Mouse (Mus musculus) hindbrain, embryonic 14.5 days (tissue): ENCODE data around the gene Fnbp1l. TPM values are rescaled to one million over a fixed set of nuclear protein-coding genes. Genes with fewer than 3 reads are reported as not detected.

Experiments used
- ATAC-seq: fragments of 200-750 bp; cut with Nextera tagmentation; 2 replicates; pipeline ENCODE4 v1.8.0; 2017; ENCODE audit warnings: moderate number of reproducible peaks, mild to moderate bottlenecking, moderate TSS enrichment, moderate library complexity; ENCODE audit not compliant: low FRiP score
- DNase-seq: peaks from one replicate; pipeline ENCODE4 v3.0.0-alpha.2; 2015; ENCODE audit warnings: low spot score
- H3K27ac ChIP-seq: fragments of 300-500 bp; sonication (generic); 2 replicates; pipeline ENCODE4 v1.5.1; 2014; ENCODE audit warnings: mild to moderate bottlenecking, moderate library complexity
- H3K27me3 ChIP-seq: fragments of 300-500 bp; sonication (generic); 2 replicates; pipeline ENCODE4 v1.6.1; 2014; ENCODE audit warnings: mild to moderate bottlenecking, low read length, mixed read lengths; ENCODE audit not compliant: control insufficient read depth, insufficient read depth
- H3K36me3 ChIP-seq: fragments of 300-500 bp; sonication (generic); replicated peaks from 2 replicates; pipeline ENCODE4 v1.6.1; 2014; ENCODE audit not compliant: control insufficient read depth, insufficient read depth
- H3K4me1 ChIP-seq: fragments of 300-500 bp; sonication (generic); replicated peaks from 2 replicates; pipeline ENCODE4 v1.6.1; 2014; ENCODE audit warnings: antibody characterized with exemption, low read length, mixed read lengths; ENCODE audit not compliant: control insufficient read depth, insufficient read depth
- H3K4me2 ChIP-seq: fragments of 300-500 bp; sonication (generic); replicated peaks from 2 replicates; pipeline ENCODE4 v1.6.1; 2014; ENCODE audit warnings: mild to moderate bottlenecking, moderate library complexity
- H3K4me3 ChIP-seq: fragments of 300-500 bp; sonication (generic); replicated peaks from 2 replicates; pipeline ENCODE4 v1.5.1; 2014; ENCODE audit warnings: mild to moderate bottlenecking, low read length
- H3K9ac ChIP-seq: fragments of 300-500 bp; sonication (generic); 2 replicates; pipeline ENCODE4 v1.6.1; 2014
- H3K9me3 ChIP-seq: fragments of 300-500 bp; sonication (generic); 2 replicates; pipeline ENCODE4 v1.6.1; 2016; ENCODE audit warnings: low read length; ENCODE audit not compliant: control insufficient read depth
- WGBS: fragments of 180-500 bp; shearing (Covaris S2); extraction: QIAGEN DNeasy Blood & Tissue Kit; methylation state at CpG from one replicate; pipeline ENCODE4 v1.1.7; 2014; 5-methylcytosine and 5-hydroxymethylcytosine counted together
- polyA plus RNA-seq: library from polyadenylated mRNA; unstranded; fragments of >200 nt; fragmentation: Nextera tagmentation; extraction: Ambion mirVana; gene quantifications from 2 replicates; pipeline ENCODE4 v1.2.1, GENCODE M21; 2014

Fnbp1l gene
- polyA plus RNA-seq, 1 experiment from 2014 or later = 209 TPM

DNA sequence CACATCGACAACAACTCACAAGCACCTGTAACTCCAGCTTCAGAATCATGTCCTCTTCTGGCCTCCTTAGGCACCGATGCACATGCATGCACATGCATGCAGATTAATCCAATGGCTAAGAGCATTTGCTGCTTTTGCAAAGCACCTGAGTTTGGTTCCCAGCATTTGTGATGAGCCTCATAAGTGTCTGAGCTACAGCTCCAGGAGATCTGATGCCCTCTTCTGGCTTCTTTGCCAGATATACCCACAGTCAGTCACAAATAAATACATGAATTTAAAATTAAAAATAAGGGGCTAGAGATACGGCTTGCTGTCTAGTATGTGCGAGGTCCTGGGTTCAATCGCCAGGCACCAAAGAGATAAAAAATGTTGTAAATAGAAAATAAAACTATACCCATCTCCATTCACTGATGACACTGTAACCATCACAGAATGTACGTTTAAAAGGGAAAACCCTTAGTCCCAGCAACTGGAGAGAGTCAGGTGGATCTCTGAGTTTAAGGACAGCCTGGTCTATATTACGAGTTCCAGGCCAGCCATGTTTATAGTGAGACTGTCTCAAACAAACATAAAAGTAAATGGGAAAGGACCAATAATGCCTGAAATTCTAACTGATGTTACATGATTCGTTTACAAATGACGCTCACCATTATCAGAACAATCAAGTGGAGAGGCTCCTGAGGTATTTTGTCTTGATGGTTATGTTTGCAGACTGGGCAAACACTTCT lies 1.7 kb downstream of the Fnbp1l start:
- H3K9me3 ChIP-seq = no peaks in the 10 kb centered on the region
- no peaks in the 10 kb centered on the region for H3K27me3 ChIP-seq
- ATAC-seq = no peak
- H3K27ac ChIP-seq = peak overlapping the region; percentile 99
- H3K4me1 ChIP-seq = peaks cover 50% of the 10 kb centered on the region
- H3K9ac ChIP-seq = peak overlapping the region; percentile 100
- H3K4me3 ChIP-seq = peak overlapping the region; percentile 99
- 38% methylated on average over 9 of the region's 9 CpGs for WGBS
- H3K4me2 ChIP-seq = peak overlapping the region; percentile 72
- no peaks in the 10 kb centered on the region for H3K36me3 ChIP-seq
- peak; percentile 53 for DNase-seq

- no peak overlapping the region for H3K4me2 ChIP-seq
- H3K9ac ChIP-seq = no peak overlapping the region
- WGBS = 77% methylated on average over 6 of the region's 6 CpGs
- H3K9me3 ChIP-seq = no peaks in the 10 kb centered on the region
- H3K36me3 ChIP-seq = no peaks in the 10 kb centered on the region
- ATAC-seq (no peak), DNase-seq (no peak)
- peaks cover 46% of the 10 kb centered on the region for H3K4me1 ChIP-seq
- H3K4me3 ChIP-seq = no peak overlapping the region
- H3K27me3 ChIP-seq = no peaks in the 10 kb centered on the region
- no peak overlapping the region for H3K27ac ChIP-seq
Observed at GRCm38 (mm10) chr3:122612537-122612936, 7.0 kb downstream of the Fnbp1l start.

DNA sequence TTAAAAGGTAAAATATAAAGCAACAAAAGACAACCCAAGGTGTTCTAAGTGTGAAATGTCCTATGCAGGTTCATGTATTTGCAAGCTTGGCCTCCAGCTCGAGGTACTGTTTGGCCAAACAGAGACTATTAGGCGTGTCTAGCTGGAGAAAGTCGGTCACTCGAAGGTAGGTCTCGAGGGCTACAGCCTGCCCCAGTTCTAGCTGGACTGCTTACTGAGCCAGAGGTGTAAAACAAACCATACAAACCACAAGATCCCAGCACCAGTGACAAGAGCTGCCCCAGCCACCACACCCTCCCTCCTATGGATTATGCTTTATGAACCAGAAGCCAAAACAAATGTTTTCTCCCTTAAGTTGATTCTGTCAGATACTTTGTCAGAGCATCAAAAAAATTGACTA lies 7.8 kb downstream of the Fnbp1l start:
- peaks cover 38% of the 10 kb centered on the region for H3K4me1 ChIP-seq
- H3K4me3 ChIP-seq = no peak overlapping the region
- no peak for ATAC-seq
- DNase-seq = no peak
- H3K9ac ChIP-seq = no peak overlapping the region
- H3K27me3 ChIP-seq = no peaks in the 10 kb centered on the region
- no peaks in the 10 kb centered on the region for H3K9me3 ChIP-seq
- H3K27ac ChIP-seq = no peak overlapping the region
- no peak overlapping the region for H3K4me2 ChIP-seq
- WGBS = 87% methylated on average over 5 of the region's 5 CpGs
- H3K36me3 ChIP-seq = no peaks in the 10 kb centered on the region

DNA sequence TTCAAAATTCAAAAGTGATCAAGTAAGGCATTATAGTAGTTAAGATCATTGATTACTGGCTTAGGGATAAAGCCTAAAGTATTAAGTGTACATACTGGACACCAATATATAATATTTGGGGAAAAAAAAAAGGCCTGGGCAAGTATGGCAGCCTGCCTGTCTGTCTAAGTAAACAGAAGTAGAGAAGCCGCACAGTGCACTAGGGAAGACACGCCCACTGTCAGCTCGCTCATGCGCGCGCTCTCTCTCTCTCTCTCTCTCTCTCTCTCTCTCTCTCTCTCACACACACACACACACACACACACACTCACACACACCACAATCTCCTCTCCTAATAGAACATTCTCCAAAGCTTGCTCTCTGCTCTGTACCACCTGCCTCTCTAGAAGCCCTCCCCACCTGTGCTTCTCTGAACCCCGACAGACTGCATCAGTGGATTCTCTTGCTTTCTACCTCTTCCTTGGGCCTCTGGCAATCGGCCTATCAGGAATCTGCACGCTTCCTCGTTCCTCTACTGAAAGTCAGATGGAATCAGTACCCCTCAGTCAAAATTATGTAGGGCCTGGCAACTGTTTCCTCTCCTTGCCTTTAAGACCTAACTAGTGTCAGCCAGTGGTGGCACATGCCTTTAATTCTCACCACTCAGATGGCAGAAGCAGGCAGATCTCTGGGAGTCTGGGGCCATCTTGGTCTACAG lies 13.3 kb downstream of the Fnbp1l start:
- DNase-seq (no peak), ATAC-seq (no peak)
- Histone ChIP-seq H3K4me3 (no peak overlapping the region), H3K27me3 (no peaks in the 10 kb centered on the region), H3K4me1 (no peaks in the 10 kb centered on the region; the same call in 1 of the 2 replicates), H3K4me2 (no peak overlapping the region), H3K36me3 (no peaks in the 10 kb centered on the region), H3K9me3 (no peaks in the 10 kb centered on the region), H3K27ac (no peak overlapping the region), H3K9ac (no peak overlapping the region)
- 80% methylated on average over 10 of the region's 10 CpGs for WGBS

- 74% methylated on average over 4 of the region's 4 CpGs for WGBS
Observed at GRCm38 (mm10) chr3:122603229-122603628, 16.3 kb downstream of the Fnbp1l start.

DNA sequence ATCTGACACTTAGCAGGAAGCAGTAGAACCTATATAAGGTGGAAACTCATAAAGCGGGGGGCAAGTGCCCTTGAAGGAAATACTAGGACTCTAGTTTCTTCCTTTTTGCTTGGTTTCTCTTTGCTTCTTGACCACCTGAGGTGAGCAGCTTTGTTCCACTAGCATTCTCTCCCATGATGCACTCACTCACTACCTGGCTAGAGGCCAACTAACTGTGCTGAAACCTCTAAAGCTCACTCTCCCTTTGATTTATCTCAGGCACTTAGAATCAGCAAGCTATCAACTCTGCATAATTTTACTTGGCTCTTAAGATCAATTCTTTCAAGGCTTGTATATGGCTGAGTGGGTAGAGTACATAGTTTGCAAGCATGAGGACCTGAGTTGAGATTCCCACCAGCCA lies 17.1 kb downstream of the Fnbp1l start:
- Histone ChIP-seq H3K4me2 (no peak overlapping the region), H3K27ac (no peak overlapping the region), H3K9ac (no peak overlapping the region), H3K4me1 (peaks cover 10% of the 10 kb centered on the region), H3K4me3 (no peak overlapping the region), H3K9me3 (no peaks in the 10 kb centered on the region), H3K36me3 (no peaks in the 10 kb centered on the region), H3K27me3 (no peaks in the 10 kb centered on the region)
- DNase-seq (no peak), ATAC-seq (peak; percentile 28; the same call in 1 of the 2 replicates)
- 82% methylated on average over 1 of the region's 1 CpGs for WGBS

More at GRCm38 (mm10) chr3:122603229-122603628, 16.3 kb downstream of the Fnbp1l start:
- H3K36me3 ChIP-seq = no peaks in the 10 kb centered on the region
- H3K9me3 ChIP-seq = no peaks in the 10 kb centered on the region
- ATAC-seq (no peak), DNase-seq (no peak)
- H3K4me1 ChIP-seq = peaks cover 10% of the 10 kb centered on the region
- no peak overlapping the region for H3K4me2 ChIP-seq
- no peak overlapping the region for H3K27ac ChIP-seq
- H3K4me3 ChIP-seq = no peak overlapping the region
- H3K9ac ChIP-seq = no peak overlapping the region
- no peaks in the 10 kb centered on the region for H3K27me3 ChIP-seq

GRCm38 (mm10) chr3:122599291-122599690 lies 20.2 kb downstream of the Fnbp1l start:
- 89% methylated on average over 4 of the region's 4 CpGs for WGBS
- ATAC-seq = no peak

GRCm38 (mm10) chr3:122590804-122591203 lies 28.7 kb downstream of the Fnbp1l start:
- DNase-seq (no peak), ATAC-seq (no peak)
- H3K9ac ChIP-seq = no peak overlapping the region
- no peaks in the 10 kb centered on the region for H3K27me3 ChIP-seq
- H3K36me3 ChIP-seq = peaks cover 25% of the 10 kb centered on the region
- WGBS = 90% methylated on average over 5 of the region's 5 CpGs
- H3K4me1 ChIP-seq = peaks cover 10% of the 10 kb centered on the region; the same call in 1 of the 2 replicates
- H3K27ac ChIP-seq = no peak overlapping the region
- no peak overlapping the region for H3K4me2 ChIP-seq
- no peaks in the 10 kb centered on the region for H3K9me3 ChIP-seq
- H3K4me3 ChIP-seq = no peak overlapping the region

More at GRCm38 (mm10) chr3:122599291-122599690, 20.2 kb downstream of the Fnbp1l start:
- H3K4me3 ChIP-seq = no peak overlapping the region
- DNase-seq = no peak
- no peaks in the 10 kb centered on the region for H3K36me3 ChIP-seq
- H3K4me2 ChIP-seq = no peak overlapping the region
- H3K4me1 ChIP-seq = peaks cover 10% of the 10 kb centered on the region
- H3K27me3 ChIP-seq = no peaks in the 10 kb centered on the region
- H3K9ac ChIP-seq = no peak overlapping the region
- H3K27ac ChIP-seq = no peak overlapping the region
- H3K9me3 ChIP-seq = no peaks in the 10 kb centered on the region

DNA sequence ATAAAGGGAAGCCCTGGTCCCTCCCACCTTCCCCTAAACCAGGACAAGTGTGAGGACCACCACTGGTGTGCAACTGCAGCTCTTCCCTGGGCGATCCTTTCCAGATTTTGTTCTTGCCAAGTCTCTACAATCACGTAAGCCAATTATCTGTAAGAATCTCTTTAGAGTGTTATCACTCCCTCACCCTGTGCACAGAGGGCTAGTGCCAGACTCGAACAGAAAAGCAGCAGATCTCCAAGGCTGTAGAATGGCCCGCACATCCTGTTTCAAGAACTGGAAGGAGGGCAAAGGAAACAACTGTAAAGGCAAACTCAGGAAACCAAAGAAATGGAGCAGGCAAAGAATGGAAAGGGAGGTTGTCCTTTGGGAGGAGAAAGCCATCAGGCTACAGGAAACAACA lies 29.2 kb downstream of the Fnbp1l start:
- Histone ChIP-seq H3K4me3 (no peak overlapping the region), H3K27ac (no peak overlapping the region), H3K4me1 (peaks cover 10% of the 10 kb centered on the region; the same call in 1 of the 2 replicates), H3K9ac (no peak overlapping the region), H3K36me3 (peaks cover 25% of the 10 kb centered on the region), H3K4me2 (no peak overlapping the region), H3K9me3 (no peaks in the 10 kb centered on the region), H3K27me3 (no peaks in the 10 kb centered on the region)
- no peak for DNase-seq
- WGBS = 76% methylated on average over 4 of the region's 4 CpGs
- no peak for ATAC-seq
